Mouse (Mus musculus) spleen, postnatal 36 days (tissue): ENCODE results near the gene Fbxo36.

Experiments
- DNase-seq, 2 experiments: peaks; one replicate each; pipeline ENCODE4 v3.0.0; 2022; ENCODE audit warnings: low spot score in 2 of 2, mixed read lengths in 1 of 2

Fbxo36 gene

GRCm38 (mm10) chr1:84947390-84947789 is 107.7 kb downstream of the Fbxo36 start:
- no peak for DNase-seq
